Mouse (Mus musculus) liver, embryonic 14.5 days (tissue): ENCODE measurements around the gene Nkapd1. TPM values are rescaled to one million over a fixed set of nuclear protein-coding genes. Genes with fewer than 3 reads are reported as not detected.

Experiments
- ATAC-seq: fragments of 200-750 bp; cut with Nextera tagmentation; 2 replicates; pipeline ENCODE4 v1.8.0; 2017; ENCODE audit warnings: moderate number of reproducible peaks, mild to moderate bottlenecking, moderate library complexity; ENCODE audit not compliant: insufficient read depth
- DNase-seq, 3 experiments: peaks; one replicate each; pipeline ENCODE4 v3.0.0-alpha.2; 2012 to 2013; ENCODE audit warnings: low read depth in 3 of 3, low spot score in 3 of 3
- H3K27ac ChIP-seq: fragments of 300-500 bp; sonication (generic); 2 replicates; pipeline ENCODE4 v1.5.1; 2014; ENCODE audit warnings: moderate library complexity, mild to moderate bottlenecking, control low read depth, inconsistent platforms
- H3K27me3 ChIP-seq: fragments of 300-500 bp; sonication (generic); 2 replicates; pipeline ENCODE4 v1.6.1; 2014; ENCODE audit warnings: mild to moderate bottlenecking, low read length, moderate library complexity; ENCODE audit not compliant: control insufficient read depth, insufficient read depth
- H3K36me3 ChIP-seq: fragments of 300-500 bp; sonication (generic); replicated peaks from 2 replicates; pipeline ENCODE4 v1.6.1; 2014; ENCODE audit warnings: low read depth; ENCODE audit not compliant: control insufficient read depth, insufficient read depth
- H3K4me1 ChIP-seq, 2 experiments: fragments of 200-500 bp in 1 of 2; fragments of 300-500 bp in 1 of 2; sonication (generic) in 1 of 2; replicated peaks; 2 replicates each; pipeline ENCODE4 v1.6.1; 2012 to 2014; ENCODE audit warnings: antibody characterized with exemption in 1 of 2, inconsistent platforms in 1 of 2, low read length in 1 of 2; ENCODE audit not compliant: control insufficient read depth in 2 of 2, insufficient read depth in 2 of 2
- H3K4me2 ChIP-seq: fragments of 300-500 bp; sonication (generic); 2 replicates; pipeline ENCODE4 v1.6.1; 2014; ENCODE audit warnings: low read depth, mild to moderate bottlenecking, control low read depth, moderate library complexity
- H3K4me3 ChIP-seq, 2 experiments: fragments of 200-500 bp in 1 of 2; fragments of 300-500 bp in 1 of 2; sonication (generic) in 1 of 2; 2 replicates each; pipeline ENCODE4 v1.5.1; 2012 to 2014; ENCODE audit warnings: low read depth in 2 of 2, low read length in 2 of 2, mild to moderate bottlenecking in 2 of 2, control low read depth in 1 of 2, inconsistent platforms in 1 of 2, moderate library complexity in 1 of 2; ENCODE audit not compliant: insufficient read depth in 1 of 2
- H3K9ac ChIP-seq: fragments of 300-500 bp; sonication (generic); replicated peaks from 2 replicates; pipeline ENCODE4 v1.6.1; 2014; ENCODE audit warnings: mild to moderate bottlenecking, control low read depth, moderate library complexity
- H3K9me3 ChIP-seq: fragments of 300-500 bp; sonication (generic); 2 replicates; pipeline ENCODE4 v1.6.1; 2016; ENCODE audit warnings: low read length, mixed read lengths; ENCODE audit not compliant: control insufficient read depth
- CTCF ChIP-seq: IDR thresholded peaks from 2 replicates; pipeline ENCODE4 v1.5.1; 2016; ENCODE audit warnings: antibody characterized with exemption, low read depth, control low read depth
- EP300 ChIP-seq: IDR thresholded peaks from 2 replicates; pipeline ENCODE4 v1.6.1; 2016; ENCODE audit warnings: antibody characterized with exemption, low read depth
- WGBS: fragments of 180-500 bp; shearing (Covaris S2); extraction: QIAGEN DNeasy Blood & Tissue Kit; methylation state at CpG from one replicate; pipeline ENCODE4 v1.1.7; 2014; ENCODE audit not compliant: insufficient replicate concordance; 5-methylcytosine and 5-hydroxymethylcytosine counted together
- polyA plus RNA-seq, 2 experiments: library from polyadenylated mRNA; depleted of rRNA in 1 of 2; stranded (reverse) in 1 of 2; unstranded in 1 of 2; fragments of >200 nt; fragmentation: Nextera tagmentation in 1 of 2; extraction: Ambion mirVana in 1 of 2; gene quantifications; 2 replicates each; pipeline versions ENCODE4 v1.2.1 to v1.2.3; 2012 to 2014

Gene Nkapd1
- polyA plus RNA-seq (2012; rRNA removed) (2.9 and 4.7 TPM in 2 replicates), polyA plus RNA-seq (2014; fragmentation: Nextera tagmentation; extraction: Ambion mirVana) (7.0 and 7.3 TPM in 2 replicates)

DNA sequence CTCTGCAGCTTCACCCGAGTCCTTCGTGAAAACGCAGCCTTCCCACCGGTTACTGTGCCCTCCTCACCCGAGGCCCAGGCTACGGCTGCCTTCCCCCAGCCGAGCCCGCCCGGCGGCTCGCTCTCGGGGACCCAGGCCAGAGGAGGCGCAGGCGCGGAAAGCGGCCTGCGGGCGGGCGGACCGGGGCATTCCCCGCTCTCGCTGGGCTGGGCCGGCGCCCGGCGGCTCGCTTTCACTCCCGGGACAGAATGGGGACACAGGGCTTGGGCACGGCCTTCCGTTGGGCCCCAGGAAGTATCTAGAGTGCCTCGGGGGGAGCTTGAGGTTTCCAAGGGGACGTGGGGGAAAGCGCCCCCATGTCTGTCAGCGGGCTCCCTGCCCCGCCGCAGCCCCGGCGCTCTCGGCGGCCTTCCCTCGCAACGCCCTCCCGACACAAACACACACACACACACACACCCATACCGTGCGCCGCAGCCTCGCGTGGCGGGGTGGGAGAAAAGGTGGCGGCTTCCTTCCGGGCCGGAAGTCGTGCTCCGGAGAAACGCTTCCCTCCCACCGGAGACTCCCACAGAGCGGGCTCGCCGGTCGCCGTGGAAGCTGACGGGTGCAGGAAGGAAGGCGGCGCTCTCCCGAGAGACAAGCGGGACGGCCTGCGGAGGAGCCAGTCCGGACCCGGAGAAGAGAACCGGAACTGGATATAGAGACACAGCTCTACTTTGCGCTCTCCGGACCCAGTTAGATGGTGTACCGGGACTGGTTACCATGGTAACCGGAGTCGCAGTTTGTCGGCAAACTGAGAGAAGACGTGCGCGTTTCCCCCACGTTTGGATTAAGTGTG is at the start of gene Nkapd1, which contains the start of gene Pih1d2:
Gene Nkapd1, minus strand, starts transcription at position 699 of the 838 bp plus-strand sequence.
Gene Pih1d2, plus strand, starts transcription at position 556 of the 838 bp plus-strand sequence.
- peaks cover 22% of the 10 kb centered on the region for H3K36me3 ChIP-seq
- H3K9me3 ChIP-seq = no peaks in the 10 kb centered on the region
- H3K9ac ChIP-seq = peak within 1 kb of the TSS; percentile 92
- H3K4me1 ChIP-seq = peaks cover 3% of the 10 kb centered on the region in 2 experiments; a peak in 3 of 4 replicates
- under 1% methylated on average over 72 of the region's 81 CpGs for WGBS
- peak within 1 kb of the TSS; percentile 79 for H3K4me2 ChIP-seq
- peak within 1 kb of the TSS; percentile 61 for H3K27ac ChIP-seq
- DNase-seq = peak; percentile 81 to 86 (median 86)
- peak within 1 kb of the TSS; percentile 90 to 97 for H3K4me3 ChIP-seq
- peak; percentile 33; the same call in 1 of the 2 replicates for TF ChIP-seq CTCF
- TF ChIP-seq EP300 = no peak
- ATAC-seq = peak; percentile 91
- no peaks in the 10 kb centered on the region for H3K27me3 ChIP-seq

DNA sequence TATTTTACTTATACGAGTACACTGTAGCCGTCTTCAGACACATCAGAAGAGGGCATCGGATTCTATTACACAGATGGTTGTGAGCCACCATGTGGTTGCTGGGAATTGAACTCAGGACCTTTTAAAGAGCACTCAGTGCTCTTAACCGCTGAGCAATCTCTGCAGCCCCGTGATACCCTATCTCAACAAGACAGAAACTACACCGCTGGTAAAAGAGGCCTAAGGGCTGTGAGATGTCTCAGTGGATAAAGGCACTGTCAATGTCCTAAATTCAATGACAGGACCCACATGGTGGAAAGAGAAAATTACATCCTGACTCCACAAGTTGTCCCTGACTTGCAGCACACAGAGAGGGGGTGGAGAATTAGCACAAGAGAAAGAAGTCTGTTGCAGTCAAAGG is 49.2 kb upstream of the Nkapd1 start:
- TF ChIP-seq CTCF = no peak
- TF ChIP-seq EP300 = peak; percentile 31; the same call in 1 of the 2 replicates
- no peak for ATAC-seq
- WGBS = 41% methylated on average over 6 of the region's 6 CpGs
- peaks cover 0 to 6% of the 10 kb centered on the region in 2 experiments; a peak in 1 of 4 replicates for H3K4me1 ChIP-seq
- H3K27me3 ChIP-seq = no peaks in the 10 kb centered on the region
- H3K9ac ChIP-seq = no peak overlapping the region
- H3K4me2 ChIP-seq = no peak overlapping the region
- H3K27ac ChIP-seq = no peak overlapping the region
- H3K4me3 ChIP-seq = no peak overlapping the region
- no peaks in the 10 kb centered on the region for H3K9me3 ChIP-seq
- DNase-seq = no peak
- H3K36me3 ChIP-seq = no peaks in the 10 kb centered on the region

DNA sequence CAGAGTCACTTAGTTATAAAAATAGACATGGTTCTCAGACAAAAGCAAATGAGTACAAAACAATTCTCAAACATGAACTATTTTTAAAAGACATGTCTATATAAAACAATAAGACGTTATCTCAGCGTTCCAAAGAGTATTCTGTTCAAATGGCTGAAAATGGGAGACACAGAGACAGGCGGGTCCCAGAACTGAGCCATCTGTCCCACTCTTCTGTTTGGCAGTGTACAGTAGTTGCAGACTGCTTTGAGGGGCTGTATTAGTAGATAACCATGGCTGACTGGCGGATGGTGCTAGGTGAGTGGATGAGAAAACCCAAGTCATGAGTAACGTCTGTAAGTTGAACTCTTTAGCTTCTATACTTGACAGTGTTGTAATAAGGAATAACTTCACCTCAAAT is 47.6 kb upstream of the Nkapd1 start:
- TF ChIP-seq CTCF (no peak), EP300 (no peak)
- no peak overlapping the region for H3K4me3 ChIP-seq
- no peak overlapping the region for H3K9ac ChIP-seq
- H3K27me3 ChIP-seq = no peaks in the 10 kb centered on the region
- WGBS = 54% methylated on average over 5 of the region's 5 CpGs
- H3K4me1 ChIP-seq = peaks cover 0 to 9% of the 10 kb centered on the region in 2 experiments; a peak in 2 of 4 replicates
- H3K36me3 ChIP-seq = no peaks in the 10 kb centered on the region
- no peak overlapping the region for H3K27ac ChIP-seq
- DNase-seq (no peak), ATAC-seq (no peak)
- H3K9me3 ChIP-seq = no peaks in the 10 kb centered on the region
- no peak overlapping the region for H3K4me2 ChIP-seq

DNA sequence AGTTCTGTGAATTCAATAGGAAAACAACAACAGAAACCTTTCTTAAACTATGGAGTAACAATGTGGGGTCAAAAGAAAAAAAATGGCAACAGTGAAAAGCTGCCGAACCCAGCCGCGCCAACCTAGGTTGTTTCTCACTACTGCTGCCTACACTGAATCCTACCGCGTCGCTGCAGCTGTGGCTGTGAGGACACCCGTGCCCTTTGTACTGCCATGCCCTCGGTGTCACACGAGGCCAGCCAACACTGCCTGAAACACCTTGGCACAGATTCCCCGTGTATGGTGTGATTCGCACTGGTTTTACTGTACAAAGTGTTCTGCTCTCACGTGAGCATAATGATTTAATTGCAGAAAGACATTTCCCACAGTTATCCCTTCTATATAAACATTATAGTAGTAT is 43.2 kb upstream of the Nkapd1 start:
- Histone ChIP-seq H3K4me1 (peaks cover 0 to 9% of the 10 kb centered on the region in 2 experiments; a peak in 2 of 4 replicates), H3K27ac (no peak overlapping the region), H3K36me3 (no peaks in the 10 kb centered on the region), H3K27me3 (no peaks in the 10 kb centered on the region), H3K9ac (peak overlapping the region; percentile 90; the same call in 1 of the 2 replicates), H3K4me2 (peak overlapping the region; percentile 78), H3K4me3 (peak overlapping the region; percentile 80 to 94; a peak in 3 of 4 replicates), H3K9me3 (no peaks in the 10 kb centered on the region)
- ATAC-seq = no peak
- 27% methylated on average over 12 of the region's 12 CpGs for WGBS
- TF ChIP-seq CTCF (no peak), EP300 (no peak)
- no peak for DNase-seq
